Mouse (Mus musculus) CD4-positive naive resting alpha-beta T cell, adult 76 days (primary cell): Measurements from ENCODE around the gene Lrfn2. TPM values are rescaled to one million over a fixed set of nuclear protein-coding genes. Genes with fewer than 3 reads are reported as not detected.

Source experiments
- total RNA-seq: library from RNA; stranded (reverse); gene quantifications from one replicate; pipeline ENCODE4 v1.2.4, GENCODE M21; 2023

The Lrfn2 gene
- not detected for total RNA-seq

DNA sequence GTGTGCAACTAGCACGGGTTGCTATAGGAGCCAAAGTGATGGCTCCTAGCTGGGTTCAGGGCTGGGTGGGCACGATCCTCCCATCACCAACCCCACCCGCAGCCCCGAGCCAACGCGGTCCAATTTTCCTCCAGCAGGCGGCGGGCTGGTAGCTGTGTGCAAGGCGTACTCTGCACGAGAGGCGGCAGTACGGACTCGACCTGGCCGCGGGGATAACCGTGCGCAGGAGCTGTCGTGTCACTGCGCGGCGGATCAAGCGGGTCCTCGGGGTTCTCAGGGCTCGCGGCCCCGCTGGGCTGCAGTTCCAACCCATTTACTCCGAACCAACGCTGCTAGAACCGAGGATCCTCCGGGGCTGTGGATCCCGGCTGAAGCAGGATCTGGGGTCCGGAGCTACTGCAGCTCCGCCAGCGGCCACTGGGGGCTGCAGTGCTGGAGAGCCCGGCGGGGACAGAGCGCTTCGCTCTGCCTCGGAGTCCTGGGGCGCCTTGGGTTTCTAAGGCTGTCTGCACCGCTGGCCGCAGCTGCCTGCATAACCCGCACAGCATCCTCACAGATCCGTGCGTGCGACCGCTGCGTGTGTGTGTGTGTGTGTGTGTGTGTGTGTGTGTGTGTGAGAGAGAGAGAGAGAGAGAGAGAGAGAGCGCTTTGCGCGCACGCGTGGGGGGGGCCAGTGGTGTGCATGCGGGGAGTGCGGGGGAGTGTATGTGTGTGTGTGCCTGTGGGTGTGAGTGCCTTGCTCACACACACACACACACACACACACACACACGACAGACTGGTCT, at the start of gene Lrfn2:
Lrfn2 (plus strand) TSS at position 759 of the 785 bp plus-strand sequence.

